Mouse (Mus musculus) urinary bladder, postnatal 14 days (tissue): Measurements from ENCODE around the gene AL731706.1.
A peak's percentile ranks its signal among the peaks of the same experiment; 100 is the strongest.

Experiments
- DNase-seq: peaks from one replicate; pipeline ENCODE4 v3.0.0; 2021; ENCODE audit warnings: low spot score

AL731706.1 gene

DNA sequence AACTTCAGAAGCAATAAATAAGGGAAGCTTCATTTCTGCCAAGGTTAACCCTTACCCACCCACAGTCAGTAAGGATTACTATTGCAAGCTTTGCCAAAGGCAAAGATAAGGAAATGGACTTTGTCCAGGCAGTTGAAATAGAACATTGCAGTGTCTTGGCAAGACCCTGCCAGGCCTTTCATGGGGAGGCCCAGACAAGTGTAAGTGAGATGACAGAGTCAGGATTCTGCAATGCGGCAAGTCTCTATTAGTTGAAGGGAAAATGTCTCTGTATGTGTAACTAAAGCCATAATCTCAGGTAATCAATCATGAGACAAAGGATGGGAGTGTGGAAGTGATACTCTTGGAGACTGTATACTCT lies 56.5 kb downstream of the AL731706.1 start:
- no peak for DNase-seq

DNA sequence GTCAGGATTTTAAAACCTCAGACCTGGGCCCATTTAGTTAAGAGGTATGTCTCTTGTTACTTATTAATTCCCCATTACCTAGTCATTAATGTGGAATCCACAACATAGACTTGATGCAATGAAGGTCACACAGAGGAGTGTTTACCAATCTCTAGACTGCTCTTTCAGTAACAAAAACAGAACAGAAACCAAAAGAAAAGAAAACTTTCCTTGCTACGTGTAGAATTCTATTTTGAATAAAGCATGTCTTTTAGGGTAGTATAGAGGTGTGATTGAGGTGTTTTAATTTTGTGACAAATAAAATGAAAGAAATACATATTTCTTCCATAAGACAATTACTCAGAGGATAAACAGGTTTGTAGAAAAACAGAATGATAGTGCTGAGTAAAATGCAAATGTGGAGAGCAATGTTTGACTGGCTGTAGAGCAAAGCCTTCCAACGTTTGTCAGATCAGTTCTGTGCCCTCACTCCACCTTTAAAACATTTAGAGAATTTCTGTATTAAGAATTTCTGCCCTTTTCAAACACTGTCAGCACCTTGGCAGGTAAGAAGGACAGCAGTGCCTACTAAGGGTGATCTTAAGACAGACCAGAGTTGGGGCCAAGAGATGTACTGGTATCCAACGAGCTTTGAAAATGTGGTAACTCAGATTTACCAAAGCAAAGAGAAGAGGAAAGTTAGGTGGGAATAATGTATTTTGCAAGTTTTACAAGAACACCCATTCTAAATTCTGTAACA lies 57.0 kb downstream of the AL731706.1 start:
- no peak for DNase-seq

DNA sequence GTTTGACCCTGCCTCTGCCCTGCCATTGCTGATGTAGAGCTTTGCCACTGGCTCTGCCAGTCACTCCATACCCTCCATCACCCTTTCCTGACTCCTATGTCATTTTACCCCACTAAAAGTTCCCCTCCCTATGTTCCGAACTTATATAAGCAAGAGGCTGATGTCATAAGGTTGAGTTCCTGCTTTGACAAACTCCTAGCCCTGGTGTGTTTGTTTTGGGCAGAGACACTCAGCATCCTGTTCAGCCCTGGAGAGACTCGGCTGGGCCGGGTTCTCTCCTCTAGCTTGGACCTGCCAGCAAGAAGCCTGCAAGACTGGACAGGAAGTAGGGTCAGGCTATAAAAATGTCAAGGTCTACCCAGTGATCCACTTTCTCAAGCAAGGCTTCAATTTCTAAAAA lies 58.3 kb downstream of the AL731706.1 start:
- DNase-seq: peak; percentile 45
